Mouse (Mus musculus) effector memory CD4-positive, alpha-beta T cell, adult 7 months (primary cell): Measurements from ENCODE around the gene Gm14434. TPM values are rescaled to one million over a fixed set of nuclear protein-coding genes. Genes with fewer than 3 reads are reported as not detected.

Source experiments
- polyA plus RNA-seq: library from polyadenylated mRNA; unstranded; fragments of 100-300 nt; shearing (Covaris generic); gene quantifications from one replicate; pipeline ENCODE4 v1.2.1, GENCODE M21; 2017

The Gm14434 gene
- 3.0 TPM for polyA plus RNA-seq

GRCm38 (mm10) chr2:176486683-176487082 lies at the start of gene Gm14434:
TSS of gene Gm14434 (minus strand) at chr2:176486783.

GRCm38 (mm10) chr2:176520756-176521155 lies 34.2 kb upstream of the Gm14434 start, which contains the start of gene Zfp967:
TSS of gene Zfp967 (plus strand) at chr2:176521056.

GRCm38 (mm10) chr2:176423294-176423693 lies 63.3 kb downstream of the Gm14434 start, which contains the start of gene Gm14435:
TSS of gene Gm14435 (plus strand) at chr2:176423594.

Other genes starting within 250 kb of the Gm14434 start
- gene Gm11009, start 167.3 kb downstream of the Gm14434 start, polyA plus RNA-seq, result not detected
- 7.6 TPM for gene Gm14435, start 63.2 kb downstream of the Gm14434 start, polyA plus RNA-seq
- gene Zfp967, start 34.3 kb upstream of the Gm14434 start, polyA plus RNA-seq, result not detected
- gene Gm14308, start 149.6 kb upstream of the Gm14434 start, polyA plus RNA-seq, result not detected
- gene Zfp973, start 183.7 kb upstream of the Gm14434 start, polyA plus RNA-seq, result 3.0 TPM
- 6.1 TPM for gene Gm14305, start 221.5 kb upstream of the Gm14434 start, polyA plus RNA-seq